In genomic region chr6:84590961-84591745, GRCm38 (mm10) we compare ENCODE assay signal across 10 mouse cellular contexts. TPM values are rescaled to one million over a fixed set of nuclear protein-coding genes. Genes with fewer than 3 reads are reported as not detected.
DNase-seq lines count a peak whose midpoint lies in the region; ATAC-seq and TF ChIP-seq lines count a peak whose summit lies in the region.
"Had no signal": no experiment of that assay in that cellular context is flagged by ENCODE, and none has a peak within 500 bp of the region (broad histone marks: within the 10 kb centered on the region; RNA-seq: fewer than 3 reads in every experiment).

No protein-coding gene starts in this region.

- peaks cover 90% of the 10 kb centered on the region for H3K27me3 ChIP-seq in embryonic facial prominence, embryonic 10.5 days (replicated peaks; ENCODE audit: low read depth, poor library complexity, severe bottlenecking)
- peaks cover 55% of the 10 kb centered on the region for H3K27me3 ChIP-seq in hindbrain, embryonic 12.5 days

- no peaks in the 10 kb centered on the region for H3K9me3 ChIP-seq in embryonic facial prominence, embryonic 10.5 days
- H3K9me3 ChIP-seq in hindbrain, embryonic 12.5 days (replicated peaks) = no peaks in the 10 kb centered on the region
- H3K9me3 ChIP-seq: limb, embryonic 15.5 days had no signal

- DNase-seq in left cerebral cortex, adult 2 months (ENCODE audit: extremely low spot score in 1 of 2, low spot score in 2 of 2) = peak; percentile 7 to 8
- DNase-seq in left cerebral cortex, postnatal 25 days (ENCODE audit: low spot score in 2 of 2) = no peak
- DNase-seq in embryonic facial prominence, embryonic 10.5 days (ENCODE audit: low spot score) = no peak
- DNase-seq in kidney, postnatal 10 days = peak; percentile 73
- DNase-seq in gastrocnemius, postnatal 4 days (ENCODE audit: low spot score in 2 of 2) = no peak
- DNase-seq in ovary, postnatal 10 days (ENCODE audit: low spot score) = no peak
- no peak for DNase-seq in embryo, embryonic 10.5 days (ENCODE audit: low spot score)

- H3K36me3 ChIP-seq in embryonic facial prominence, embryonic 10.5 days (replicated peaks) = no peaks in the 10 kb centered on the region
- H3K36me3 ChIP-seq in hindbrain, embryonic 12.5 days = no peaks in the 10 kb centered on the region
- H3K36me3 ChIP-seq: limb, embryonic 15.5 days had no signal

- H3K27ac ChIP-seq in left cerebral cortex, adult 2 months = no peak overlapping the region
- H3K27ac ChIP-seq in embryonic facial prominence, embryonic 10.5 days (replicated peaks) = no peak overlapping the region; the same call in 1 of the 2 replicates
- H3K27ac ChIP-seq in hindbrain, embryonic 12.5 days = peak overlapping the region; percentile 57
- H3K27ac ChIP-seq: limb, embryonic 15.5 days; macrophage had no signal

- TF ChIP-seq CTCF in left cerebral cortex, adult 2 months (IDR thresholded peaks at IDR 0.05) = no peak

- intact Hi-C loops in left cerebral cortex, adult 2 months (cut with DNase I) = loop anchor here (1.0 to 10.0 kb wide), 5 partner anchors 183 to 496 kb away; no protein-coding TSS in a partner anchor
- intact Hi-C loops in left cerebral cortex, postnatal 25 days (cut with DNase I) = loop anchor here (1.0 to 10.0 kb wide), 5 partner anchors 183 to 495 kb away; no protein-coding TSS in a partner anchor

- 55% methylated on average over 6 of the region's 6 CpGs for WGBS in embryonic facial prominence, embryonic 10.5 days
- WGBS in hindbrain, embryonic 12.5 days = 54% methylated on average over 6 of the region's 6 CpGs

- H3K4me3 ChIP-seq in left cerebral cortex, adult 2 months = no peak overlapping the region
- H3K4me3 ChIP-seq in embryonic facial prominence, embryonic 10.5 days = peak overlapping the region; percentile 35
- H3K4me3 ChIP-seq in hindbrain, embryonic 12.5 days = peak overlapping the region; percentile 33
- H3K4me3 ChIP-seq: limb, embryonic 15.5 days had no signal

- H3K4me2 ChIP-seq in hindbrain, embryonic 12.5 days (replicated peaks) = peak overlapping the region; percentile 44

- H3K9ac ChIP-seq in hindbrain, embryonic 12.5 days = peak overlapping the region; percentile 61
- H3K9ac ChIP-seq: limb, embryonic 15.5 days had no signal

- peaks cover 80% of the 10 kb centered on the region for H3K4me1 ChIP-seq in embryonic facial prominence, embryonic 10.5 days
- H3K4me1 ChIP-seq in hindbrain, embryonic 12.5 days = peaks cover 53% of the 10 kb centered on the region

- no peak for ATAC-seq in hindbrain, embryonic 12.5 days (ENCODE audit: low FRiP score)

RNA-seq across cellular contexts. Expression of gene Cyp26b1, which starts 2.6 kb away (rescaled TPM):
- 10 to 100 TPM in 1 of 2 experiments, 1 to 10 TPM in 1; 7.9 to 11.9 TPM for total RNA-seq in left cerebral cortex, adult 2 months (2021)
- 10 to 100 TPM; 10.1 TPM for total RNA-seq in left cerebral cortex, postnatal 25 days (2021)
- 6.6 and 16.7 TPM in 2 replicates for polyA plus RNA-seq in embryonic facial prominence, embryonic 10.5 days (2016; fragmentation: Nextera tagmentation; extraction: Ambion mirVana)
- 55.3 and 60.5 TPM in 2 replicates for polyA plus RNA-seq in hindbrain, embryonic 12.5 days (2016; fragmentation: Nextera tagmentation; extraction: Ambion mirVana)
- total RNA-seq in gastrocnemius, postnatal 4 days (2021) = 1 to 10 TPM; 1.8 to 3.6 TPM

Comparison
In these comparisons a context has a peak if more than half of its experiments do, and no peak if none do; other contexts are left out.
1. DNase-seq: peak in left cerebral cortex, adult 2 months (2 of 2) and kidney, postnatal 10 days (single experiment); none in left cerebral cortex, postnatal 25 days (0 of 2), embryonic facial prominence, embryonic 10.5 days (single experiment), gastrocnemius, postnatal 4 days (0 of 2), ovary, postnatal 10 days (single experiment) and embryo, embryonic 10.5 days (single experiment).